In the genomic region with DNA sequence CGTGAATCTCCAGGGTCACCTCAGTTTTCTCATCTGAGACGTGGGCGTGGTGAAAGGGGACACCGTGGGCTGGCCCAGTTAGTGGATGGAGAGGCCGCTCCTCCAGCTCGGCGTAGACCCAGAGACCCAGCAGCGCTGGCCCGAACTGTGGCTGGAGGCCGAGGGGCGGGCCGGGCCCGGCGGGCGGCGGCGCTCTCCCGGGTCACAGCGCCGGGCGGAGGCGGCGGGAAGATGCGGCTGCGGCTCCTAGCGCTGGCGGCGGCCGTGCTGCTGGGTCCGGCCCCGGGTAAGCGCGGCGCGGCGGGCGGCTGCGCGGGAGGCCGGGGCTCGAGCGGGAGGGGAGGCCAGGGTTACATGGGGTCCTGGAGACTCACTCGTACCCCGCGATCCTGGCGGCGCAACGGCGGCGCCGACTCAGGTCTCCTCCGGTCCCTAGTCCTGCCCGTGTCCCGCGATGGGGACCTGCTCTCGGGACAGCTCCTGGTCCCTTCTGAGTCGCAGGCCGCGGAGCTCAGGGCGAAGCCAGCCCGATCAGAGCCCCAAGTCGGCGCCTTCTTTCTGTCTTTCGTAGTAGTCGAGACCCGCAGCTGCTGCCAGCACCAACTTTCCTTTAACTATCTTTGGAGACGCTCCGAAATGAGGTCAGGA, we compare ENCODE assay signal across 8 mouse cellular contexts. TPM values are rescaled to one million over a fixed set of nuclear protein-coding genes. Genes with fewer than 3 reads are reported as not detected.
A peak's percentile ranks its signal among the peaks of the same experiment; 100 is the strongest.
DNase-seq lines count a peak whose midpoint lies in the region; ATAC-seq and TF ChIP-seq lines count a peak whose summit lies in the region.

A gene (plus strand): TSS at position 76 of the 648 bp plus-strand sequence.

- under 1% methylated on average over 62 of the region's 68 CpGs for WGBS in intestine, postnatal 0 days
- WGBS in limb, embryonic 12.5 days, result under 1% methylated on average over 68 of the region's 68 CpGs
- 1% methylated on average over 68 of the region's 68 CpGs for WGBS in midbrain, embryonic 15.5 days

- no peaks in the 10 kb centered on the region for H3K9me3 ChIP-seq in intestine, postnatal 0 days (ENCODE audit: control insufficient read depth)
- no peaks in the 10 kb centered on the region for H3K9me3 ChIP-seq in limb, embryonic 12.5 days
- no peaks in the 10 kb centered on the region for H3K9me3 ChIP-seq in midbrain, embryonic 15.5 days

- no peaks in the 10 kb centered on the region for H3K36me3 ChIP-seq in intestine, postnatal 0 days (ENCODE audit: control insufficient read depth, insufficient read depth)
- H3K36me3 ChIP-seq in limb, embryonic 12.5 days, result no peaks in the 10 kb centered on the region
- no peaks in the 10 kb centered on the region for H3K36me3 ChIP-seq in midbrain, embryonic 15.5 days (replicated peaks)
- no peaks in the 10 kb centered on the region for H3K36me3 ChIP-seq in testis, adult 2 months (ENCODE audit: control insufficient read depth, insufficient read depth, low read length)

- peak; percentile 46 to 52 for DNase-seq in adrenal gland, postnatal 4 days (ENCODE audit: low spot score in 2 of 2)
- DNase-seq in embryo, embryonic 9.5 days (ENCODE audit: extremely low spot score), result peak; percentile 68
- DNase-seq in heart, adult 11 months, result peak; percentile 98
- DNase-seq in spleen, postnatal 10 days (ENCODE audit: low spot score in 2 of 2), result no peak

- H3K27me3 ChIP-seq in intestine, postnatal 0 days (replicated peaks; ENCODE audit: control insufficient read depth, insufficient read depth, low read length), result peaks cover 4% of the 10 kb centered on the region; the same call in 1 of the 2 replicates
- peaks cover 38% of the 10 kb centered on the region for H3K27me3 ChIP-seq in limb, embryonic 12.5 days
- H3K27me3 ChIP-seq in midbrain, embryonic 15.5 days (replicated peaks), result peaks cover 19% of the 10 kb centered on the region
- no peaks in the 10 kb centered on the region; the same call in 1 of the 2 replicates for H3K27me3 ChIP-seq in testis, adult 2 months (ENCODE audit: control insufficient read depth, insufficient read depth, low read length)

- H3K4me3 ChIP-seq in intestine, postnatal 0 days (ENCODE audit: low read depth, low read length), result peak within 1 kb of the TSS; percentile 49
- H3K4me3 ChIP-seq in limb, embryonic 12.5 days (replicated peaks), result peak within 1 kb of the TSS; percentile 52
- peak within 1 kb of the TSS; percentile 45 for H3K4me3 ChIP-seq in midbrain, embryonic 15.5 days
- peak within 1 kb of the TSS; percentile 74 for H3K4me3 ChIP-seq in testis, adult 2 months (ENCODE audit: control insufficient read depth, low read depth, low read length)

- H3K4me2 ChIP-seq in intestine, postnatal 0 days (replicated peaks; ENCODE audit: low read depth), result peak within 1 kb of the TSS; percentile 72
- H3K4me2 ChIP-seq in limb, embryonic 12.5 days, result peak within 1 kb of the TSS; percentile 77
- H3K4me2 ChIP-seq in midbrain, embryonic 15.5 days, result peak within 1 kb of the TSS; percentile 87

- TF ChIP-seq POLR2A in testis, adult 2 months (IDR thresholded peaks at IDR 0.05; ENCODE audit: control insufficient read depth, low read depth, low read length), result no peak

- H3K27ac ChIP-seq in intestine, postnatal 0 days (ENCODE audit: low read depth, low read length), result peak within 1 kb of the TSS; percentile 66
- no peak within 1 kb of the TSS for H3K27ac ChIP-seq in limb, embryonic 12.5 days
- H3K27ac ChIP-seq in midbrain, embryonic 15.5 days, result no peak within 1 kb of the TSS
- peak within 1 kb of the TSS; percentile 51 for H3K27ac ChIP-seq in testis, adult 2 months (ENCODE audit: control insufficient read depth, insufficient read depth, low read depth, low read length)

- peak; percentile 47 for ATAC-seq in intestine, postnatal 0 days
- peak; percentile 77; the same call in 1 of the 2 replicates for ATAC-seq in limb, embryonic 12.5 days (ENCODE audit: insufficient number of reproducible peaks, insufficient read depth, low FRiP score, low TSS enrichment, low read depth)
- ATAC-seq in midbrain, embryonic 15.5 days (replicated peaks), result peak; percentile 81

- no peaks in the 10 kb centered on the region for H3K4me1 ChIP-seq in intestine, postnatal 0 days (replicated peaks; ENCODE audit: control insufficient read depth, insufficient read depth, low read length)
- H3K4me1 ChIP-seq in limb, embryonic 12.5 days (replicated peaks), result peaks cover 9% of the 10 kb centered on the region
- H3K4me1 ChIP-seq in midbrain, embryonic 15.5 days, result 0 out of 2 replicates have a peak, but pooled peaks cover 4% of the 10 kb centered on the region
- peaks cover 23% of the 10 kb centered on the region for H3K4me1 ChIP-seq in testis, adult 2 months (ENCODE audit: control insufficient read depth, insufficient read depth, low read length)

- H3K9ac ChIP-seq in intestine, postnatal 0 days (ENCODE audit: low read depth, low read length), result peak within 1 kb of the TSS; percentile 76
- peak within 1 kb of the TSS; percentile 71 for H3K9ac ChIP-seq in limb, embryonic 12.5 days (replicated peaks)
- H3K9ac ChIP-seq in midbrain, embryonic 15.5 days, result peak within 1 kb of the TSS; percentile 44

- no peak for TF ChIP-seq CTCF in intestine, postnatal 0 days (IDR thresholded peaks at IDR 0.05; ENCODE audit: low read depth)
- TF ChIP-seq CTCF in testis, adult 2 months (IDR thresholded peaks at IDR 0.05; ENCODE audit: control insufficient read depth, insufficient read depth, insufficient replicate concordance, low read depth, low read length), result no peak

RNA-seq across cellular contexts. Expression of the gene that starts here (rescaled TPM):
- total RNA-seq in adrenal gland, postnatal 4 days (2021), result 10 to 100 TPM; 35.3 to 40.6 TPM
- 13.1 and 13.5 TPM in 2 replicates for polyA plus RNA-seq in intestine, postnatal 0 days (2015; fragmentation: Nextera tagmentation; extraction: Ambion mirVana)
- 7.0 and 7.6 TPM in 2 replicates for polyA plus RNA-seq in limb, embryonic 12.5 days (2016; fragmentation: Nextera tagmentation; extraction: Ambion mirVana)
- 10.9 and 13.3 TPM in 2 replicates for polyA plus RNA-seq in midbrain, embryonic 15.5 days (2015; fragmentation: Nextera tagmentation; extraction: Ambion mirVana)
- 4.5 and 5.9 TPM in 2 replicates for polyA plus RNA-seq in testis, adult 2 months (2012; rRNA removed)

Comparison
In these comparisons a context has a peak if more than half of its experiments do, and no peak if none do; other contexts are left out.
1. DNase-seq: peak in adrenal gland, postnatal 4 days (2 of 2), embryo, embryonic 9.5 days (single experiment) and heart, adult 11 months (single experiment); none in spleen, postnatal 10 days (0 of 2).
2. H3K27ac ChIP-seq: peak in intestine, postnatal 0 days (single experiment) and testis, adult 2 months (single experiment); none in limb, embryonic 12.5 days (single experiment) and midbrain, embryonic 15.5 days (single experiment).
3. Peak in every context shown above with its lines, with median percentiles within 50 percentile points of each other: ATAC-seq, H3K4me2 ChIP-seq, H3K4me3 ChIP-seq and H3K9ac ChIP-seq.